Mouse (Mus musculus) spleen, postnatal 10 days (tissue): ENCODE results near the gene Crls1.

Source experiments
- DNase-seq, 2 experiments: peaks; one replicate each; pipeline ENCODE4 v3.0.0; 2021 to 2022; ENCODE audit warnings: low spot score in 2 of 2

Crls1 gene

GRCm38 (mm10) chr2:132884303-132884967 lies 38.0 kb downstream of the Crls1 start:
- no peak for DNase-seq

- no peak for DNase-seq
Observed at GRCm38 (mm10) chr2:132885312-132885711, 38.8 kb downstream of the Crls1 start.

GRCm38 (mm10) chr2:132893826-132894225 lies 47.4 kb downstream of the Crls1 start:
- DNase-seq = no peak

- no peak for DNase-seq
Observed at GRCm38 (mm10) chr2:132898211-132898610, 51.7 kb downstream of the Crls1 start.

GRCm38 (mm10) chr2:132900596-132900995 lies 54.1 kb downstream of the Crls1 start:
- no peak for DNase-seq

- DNase-seq = no peak
Observed at GRCm38 (mm10) chr2:132901636-132902035, 55.2 kb downstream of the Crls1 start.

- no peak for DNase-seq
Observed at GRCm38 (mm10) chr2:132902056-132902455, 55.6 kb downstream of the Crls1 start.

GRCm38 (mm10) chr2:132903498-132903897 lies 57.0 kb downstream of the Crls1 start:
- DNase-seq = peak in 1 of 2 experiments; percentile 30

- no peak for DNase-seq
Observed at GRCm38 (mm10) chr2:132904961-132905360, 58.5 kb downstream of the Crls1 start.

- no peak for DNase-seq
Observed at GRCm38 (mm10) chr2:132906763-132907162, 60.3 kb downstream of the Crls1 start.

GRCm38 (mm10) chr2:132914785-132915184 lies 68.3 kb downstream of the Crls1 start:
- no peak for DNase-seq
